Mouse (Mus musculus) cerebellum, adult 8-10 months (tissue): ENCODE data around the gene Furin.
"Not testable (repeated sequence)": the region's sequence is repeated elsewhere in the genome, so short reads cannot be mapped to it uniquely, and the experiment has no call there.

Experiments
- DNase-seq: peaks from one replicate; pipeline ENCODE4 v3.0.0; 2022

Gene Furin

GRCm38 (mm10) chr7:80400571-80400970, 4.7 kb downstream of the Furin start:
- no peak for DNase-seq

GRCm38 (mm10) chr7:80400099-80400498, 5.1 kb downstream of the Furin start:
- peak; percentile 73 for DNase-seq

- no peak for DNase-seq
Measured at GRCm38 (mm10) chr7:80398654-80399444, 6.4 kb downstream of the Furin start.

GRCm38 (mm10) chr7:80397986-80398385, 7.2 kb downstream of the Furin start:
- no peak for DNase-seq

GRCm38 (mm10) chr7:80396427-80396826, 8.8 kb downstream of the Furin start:
- DNase-seq, result not testable (repeated sequence)

- no peak for DNase-seq
Measured at GRCm38 (mm10) chr7:80394600-80394999, 10.6 kb downstream of the Furin start.

GRCm38 (mm10) chr7:80392119-80392518, 13.1 kb downstream of the Furin start:
- DNase-seq, result no peak

- no peak for DNase-seq
Measured at GRCm38 (mm10) chr7:80387633-80388543, 17.3 kb downstream of the Furin start, which contains the start of gene Fes. Gene Fes (minus strand): TSS chr7:80387946.

- no peak for DNase-seq
Measured at GRCm38 (mm10) chr7:80387033-80387632, 18.1 kb downstream of the Furin start.

- DNase-seq, result peak; percentile 88
Measured at GRCm38 (mm10) chr7:80386235-80386930, 18.9 kb downstream of the Furin start.

- no peak for DNase-seq
Measured at GRCm38 (mm10) chr7:80382919-80383318, 22.3 kb downstream of the Furin start.

GRCm38 (mm10) chr7:80379531-80379930, 25.7 kb downstream of the Furin start:
- DNase-seq, result no peak

- peak; percentile 87 for DNase-seq
Measured at GRCm38 (mm10) chr7:80377471-80377870, 27.8 kb downstream of the Furin start.

GRCm38 (mm10) chr7:80376192-80376591, 29.0 kb downstream of the Furin start:
- no peak for DNase-seq

GRCm38 (mm10) chr7:80375376-80376039, 29.7 kb downstream of the Furin start:
- no peak for DNase-seq

- no peak for DNase-seq
Measured at GRCm38 (mm10) chr7:80374733-80375132, 30.5 kb downstream of the Furin start.

- DNase-seq, result no peak
Measured at GRCm38 (mm10) chr7:80374280-80374679, 31.0 kb downstream of the Furin start.

GRCm38 (mm10) chr7:80373850-80374249, 31.4 kb downstream of the Furin start:
- DNase-seq, result no peak

GRCm38 (mm10) chr7:80373352-80373751, 31.9 kb downstream of the Furin start:
- DNase-seq, result no peak

GRCm38 (mm10) chr7:80372667-80373066, 32.6 kb downstream of the Furin start:
- DNase-seq, result no peak

GRCm38 (mm10) chr7:80372166-80372565, 33.1 kb downstream of the Furin start:
- no peak for DNase-seq
